1 mouse cellular context compared by ENCODE assay signal in the genomic region with DNA sequence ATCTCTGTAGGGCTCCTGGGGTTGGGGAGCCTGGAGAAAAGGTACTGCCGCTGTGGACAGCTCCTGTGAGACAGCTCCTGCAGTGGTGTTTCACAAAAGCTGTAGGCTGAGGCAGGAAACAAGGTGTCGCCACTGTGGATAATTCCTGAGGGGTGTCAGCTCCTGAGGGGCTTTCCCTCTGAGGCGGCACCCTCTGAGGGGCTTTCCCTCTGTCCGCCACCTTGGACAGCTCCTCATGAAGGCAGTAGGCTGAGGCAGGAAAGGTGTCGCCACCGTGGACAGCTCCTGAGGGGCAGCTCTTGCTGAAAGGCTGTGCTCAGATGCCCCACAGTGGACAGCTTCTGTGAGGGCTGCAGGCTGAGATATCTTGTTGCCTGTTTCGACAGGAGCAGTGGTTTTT.
TF ChIP-seq lines count a peak whose summit lies in the region.

No protein-coding gene starts in this region.

TF ChIP-seq in CH12.LX, 34 proteins besides CTCF, POLR2A, EP300 and RAD21 (continued from another document):
- TF ChIP-seq TCF12 (IDR thresholded peaks at IDR 0.05; ENCODE audit: low read depth, low read length) (no peak), CHD2 (IDR thresholded peaks at IDR 0.05; ENCODE audit: low read length) (no peak), MAX (IDR thresholded peaks at IDR 0.05; ENCODE audit: low read length) (no peak), ZMIZ1 (IDR thresholded peaks at IDR 0.05; ENCODE audit: low read depth, low read length) (no peak), SMC3 (IDR thresholded peaks at IDR 0.05; ENCODE audit: low read depth, low read length) (no peak), ETS1 (conservative IDR thresholded peaks at IDR 0.05; ENCODE audit: low read depth, low read length) (no peak), ZC3H11A (IDR thresholded peaks at IDR 0.05; ENCODE audit: low read depth, low read length) (no peak), IRF4 (IDR thresholded peaks at IDR 0.05; ENCODE audit: low read depth, low read length) (no peak)
